Mouse (Mus musculus) embryonic fibroblast, embryonic 13.5 days (primary cell): ENCODE data around the gene Mgat5. TPM values are rescaled to one million over a fixed set of nuclear protein-coding genes. Genes with fewer than 3 reads are reported as not detected.
A peak's percentile ranks its signal among the peaks of the same experiment; 100 is the strongest.

Source experiments
- H3K27ac ChIP-seq: 2 replicates; pipeline ENCODE4 v1.5.1; 2012; ENCODE audit warnings: low read length, control low read depth, inconsistent platforms; ENCODE audit not compliant: insufficient read depth
- H3K4me1 ChIP-seq: 2 replicates; pipeline ENCODE4 v1.6.1; 2011; ENCODE audit warnings: low read length; ENCODE audit not compliant: control insufficient read depth, insufficient read depth
- H3K4me3 ChIP-seq: 2 replicates; pipeline ENCODE4 v1.5.1; 2011; ENCODE audit warnings: mild to moderate bottlenecking, control low read depth, low read length; ENCODE audit not compliant: insufficient read depth
- CTCF ChIP-seq: IDR thresholded peaks from 2 replicates; pipeline ENCODE4 v1.5.1; 2011; ENCODE audit warnings: mild to moderate bottlenecking, control low read depth, low read length, moderate library complexity, borderline replicate concordance; ENCODE audit not compliant: insufficient read depth
- POLR2A ChIP-seq: IDR thresholded peaks from 2 replicates; pipeline ENCODE4 v1.6.1; 2011; ENCODE audit warnings: low read depth, mild to moderate bottlenecking, control low read depth, low read length, moderate library complexity
- polyA plus RNA-seq: library from polyadenylated mRNA; stranded (reverse); fragments of >200 nt; gene quantifications from 2 replicates; pipeline ENCODE4 v1.2.4, GENCODE M21; 2011; ENCODE audit warnings: low read depth; ENCODE audit not compliant: missing spikeins, insufficient read length

The Mgat5 gene
- polyA plus RNA-seq, 1 experiment: 13.3 TPM

- no peaks in the 10 kb centered on the region for H3K4me1 ChIP-seq
- no peak overlapping the region for H3K4me3 ChIP-seq
- no peak for TF ChIP-seq CTCF
- no peak for TF ChIP-seq POLR2A
- no peak overlapping the region for H3K27ac ChIP-seq
Observed at GRCm38 (mm10) chr1:127487161-127487560, 282.3 kb downstream of the Mgat5 start.

- no peak for TF ChIP-seq POLR2A
- TF ChIP-seq CTCF: peak; percentile 99
- Histone ChIP-seq H3K27ac (no peak overlapping the region), H3K4me1 (no peaks in the 10 kb centered on the region), H3K4me3 (no peak overlapping the region)
Observed at GRCm38 (mm10) chr1:127496737-127497543, 292.1 kb downstream of the Mgat5 start.

GRCm38 (mm10) chr1:127498746-127499145 lies 293.9 kb downstream of the Mgat5 start:
- H3K4me1 ChIP-seq: no peaks in the 10 kb centered on the region
- H3K4me3 ChIP-seq: no peak overlapping the region
- TF ChIP-seq CTCF: no peak
- TF ChIP-seq POLR2A: no peak
- no peak overlapping the region for H3K27ac ChIP-seq

- TF ChIP-seq POLR2A: no peak
- peak; percentile 92 for TF ChIP-seq CTCF
- no peaks in the 10 kb centered on the region for H3K4me1 ChIP-seq
- no peak overlapping the region for H3K27ac ChIP-seq
- H3K4me3 ChIP-seq: no peak overlapping the region
Observed at GRCm38 (mm10) chr1:127500219-127500618, 295.4 kb downstream of the Mgat5 start.

GRCm38 (mm10) chr1:127500701-127501100 lies 295.9 kb downstream of the Mgat5 start:
- H3K27ac ChIP-seq: no peak overlapping the region
- TF ChIP-seq POLR2A (no peak), CTCF (no peak)
- H3K4me1 ChIP-seq: no peaks in the 10 kb centered on the region
- H3K4me3 ChIP-seq: no peak overlapping the region

GRCm38 (mm10) chr1:127507042-127507650 lies 302.3 kb downstream of the Mgat5 start:
- no peak for TF ChIP-seq CTCF
- no peak for TF ChIP-seq POLR2A
- Histone ChIP-seq H3K4me3 (no peak overlapping the region), H3K4me1 (no peaks in the 10 kb centered on the region), H3K27ac (no peak overlapping the region)

GRCm38 (mm10) chr1:127508067-127508739 lies 303.4 kb downstream of the Mgat5 start:
- H3K4me1 ChIP-seq: no peaks in the 10 kb centered on the region
- no peak overlapping the region for H3K4me3 ChIP-seq
- H3K27ac ChIP-seq: no peak overlapping the region
- TF ChIP-seq CTCF (no peak), POLR2A (no peak)

GRCm38 (mm10) chr1:127508921-127509320 lies 304.1 kb downstream of the Mgat5 start:
- Histone ChIP-seq H3K4me3 (no peak overlapping the region), H3K4me1 (no peaks in the 10 kb centered on the region), H3K27ac (no peak overlapping the region)
- no peak for TF ChIP-seq CTCF
- TF ChIP-seq POLR2A: no peak

GRCm38 (mm10) chr1:127511362-127511761 lies 306.5 kb downstream of the Mgat5 start:
- no peak overlapping the region for H3K27ac ChIP-seq
- no peaks in the 10 kb centered on the region for H3K4me1 ChIP-seq
- TF ChIP-seq POLR2A: no peak
- TF ChIP-seq CTCF: no peak
- no peak overlapping the region for H3K4me3 ChIP-seq

- Histone ChIP-seq H3K4me1 (no peaks in the 10 kb centered on the region), H3K4me3 (no peak overlapping the region), H3K27ac (no peak overlapping the region)
- TF ChIP-seq CTCF (no peak), POLR2A (no peak)
Observed at GRCm38 (mm10) chr1:127512709-127513108, 307.9 kb downstream of the Mgat5 start.
